Mouse (Mus musculus) limb, embryonic 15.5 days (tissue): ENCODE measurements around the gene 1600015I10Rik. TPM values are rescaled to one million over a fixed set of nuclear protein-coding genes. Genes with fewer than 3 reads are reported as not detected.
"Not testable (repeated sequence)": the region's sequence is repeated elsewhere in the genome, so short reads cannot be mapped to it uniquely, and the experiment has no call there.

Experiments
- ATAC-seq: fragments of 200-750 bp; cut with Nextera tagmentation; 2 replicates; pipeline ENCODE4 v1.8.0; 2017; ENCODE audit warnings: low read depth, moderate TSS enrichment; ENCODE audit not compliant: insufficient number of reproducible peaks, low FRiP score, low TSS enrichment
- H3K27ac ChIP-seq: fragments of 300-500 bp; sonication (generic); 2 replicates; pipeline ENCODE4 v1.5.1; 2015; ENCODE audit warnings: moderate library complexity, mild to moderate bottlenecking, inconsistent platforms
- H3K27me3 ChIP-seq: fragments of 300-500 bp; sonication (generic); 2 replicates; pipeline ENCODE4 v1.6.1; 2015; ENCODE audit warnings: inconsistent platforms
- H3K36me3 ChIP-seq: fragments of 300-500 bp; sonication (generic); 2 replicates; pipeline ENCODE4 v1.6.1; 2015; ENCODE audit warnings: inconsistent platforms
- H3K4me1 ChIP-seq: fragments of 300-500 bp; sonication (generic); 2 replicates; pipeline ENCODE4 v1.6.1; 2015; ENCODE audit warnings: inconsistent platforms
- H3K4me2 ChIP-seq: fragments of 300-500 bp; sonication (generic); 2 replicates; pipeline ENCODE4 v1.6.1; 2015; ENCODE audit warnings: mild to moderate bottlenecking, inconsistent platforms
- H3K4me3 ChIP-seq: fragments of 300-500 bp; sonication (generic); 2 replicates; pipeline ENCODE4 v1.5.1; 2015; ENCODE audit warnings: mild to moderate bottlenecking, inconsistent platforms
- H3K9ac ChIP-seq: fragments of 300-500 bp; sonication (generic); 2 replicates; pipeline ENCODE4 v1.6.1; 2015; ENCODE audit warnings: inconsistent platforms
- H3K9me3 ChIP-seq: fragments of 300-500 bp; sonication (generic); 2 replicates; pipeline ENCODE4 v1.6.1; 2016; ENCODE audit warnings: inconsistent platforms
- WGBS: fragments of 180-500 bp; shearing (Covaris S2); methylation state at CpG from one replicate; pipeline ENCODE4 v1.1.7; 2015; 5-methylcytosine and 5-hydroxymethylcytosine counted together
- polyA plus RNA-seq: library from polyadenylated mRNA; unstranded; fragments of >200 nt; fragmentation: Nextera tagmentation; extraction: Ambion mirVana; gene quantifications from 2 replicates; pipeline ENCODE4 v1.2.1, GENCODE M21; 2015

Gene 1600015I10Rik
- polyA plus RNA-seq, 1 experiment from 2014 or later = 0.05 TPM

DNA sequence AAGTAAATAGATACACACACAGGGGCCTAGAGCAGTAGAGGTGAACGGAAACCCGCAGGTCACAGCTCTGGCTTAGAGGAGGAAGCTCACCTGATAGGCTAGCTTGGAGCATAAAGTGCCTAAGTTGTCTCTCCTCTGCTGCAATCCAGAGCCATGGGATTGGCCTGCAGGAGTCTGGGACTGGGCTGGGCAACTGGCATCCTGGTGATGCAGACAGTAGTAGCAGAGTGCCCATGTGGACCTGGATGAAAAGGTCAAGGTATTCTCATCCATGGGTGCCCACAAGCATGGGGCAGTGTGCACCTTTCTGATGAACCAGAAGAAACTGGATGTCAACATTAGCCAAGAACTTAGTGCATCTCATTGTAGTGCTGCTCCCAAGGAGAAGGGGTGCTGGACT lies 16.1 kb upstream of the 1600015I10Rik start:
- 90% methylated on average over 2 of the region's 2 CpGs for WGBS
- Histone ChIP-seq H3K27ac (no peak overlapping the region), H3K4me1 (no peaks in the 10 kb centered on the region), H3K4me3 (no peak overlapping the region), H3K9me3 (no peaks in the 10 kb centered on the region), H3K4me2 (no peak overlapping the region), H3K36me3 (no peaks in the 10 kb centered on the region), H3K27me3 (no peaks in the 10 kb centered on the region), H3K9ac (no peak overlapping the region)
- ATAC-seq = no peak

DNA sequence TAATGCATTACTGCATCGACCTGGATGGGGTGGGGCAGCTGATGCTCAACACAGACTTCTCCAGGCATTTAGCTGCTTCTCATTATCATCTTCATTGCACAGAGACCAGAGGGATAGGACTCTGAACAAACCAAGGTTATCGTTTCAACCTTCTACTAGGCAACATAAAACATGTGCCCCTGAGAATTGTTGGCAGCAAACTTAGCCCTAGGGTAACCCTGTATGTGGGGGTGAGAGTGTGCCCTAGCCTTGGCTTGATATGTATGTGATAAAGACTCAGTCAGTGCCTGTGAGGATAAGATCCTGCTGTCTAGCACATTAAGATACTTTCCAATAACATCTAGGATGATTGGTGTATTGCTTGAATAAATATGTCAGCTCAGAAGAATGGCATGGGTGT lies 19.9 kb downstream of the 1600015I10Rik start:
- 61% methylated on average over 2 of the region's 2 CpGs for WGBS

DNA sequence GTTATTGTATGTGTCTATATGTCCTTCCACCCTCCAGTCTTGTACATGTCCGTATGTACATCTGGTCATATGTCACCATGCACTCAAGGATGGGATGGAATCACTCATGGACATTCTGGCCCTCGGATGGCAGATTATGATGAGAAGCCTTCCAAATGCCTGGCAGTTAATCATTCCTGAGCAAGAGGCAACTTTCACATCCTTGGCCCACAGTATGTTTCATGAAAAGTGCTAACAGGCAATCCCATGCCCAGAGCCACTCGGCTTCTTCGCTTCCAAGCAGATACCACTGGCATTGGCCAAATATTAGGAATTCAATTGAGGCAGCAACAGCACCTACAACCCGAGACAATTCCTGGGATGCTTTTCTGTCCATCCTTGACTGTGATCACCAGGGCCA lies 21.0 kb downstream of the 1600015I10Rik start:
- WGBS = 87% methylated on average over 5 of the region's 5 CpGs
- Histone ChIP-seq H3K36me3 (no peaks in the 10 kb centered on the region), H3K4me2 (no peak overlapping the region), H3K9ac (no peak overlapping the region), H3K27me3 (no peaks in the 10 kb centered on the region), H3K9me3 (no peaks in the 10 kb centered on the region), H3K4me1 (no peaks in the 10 kb centered on the region), H3K4me3 (no peak overlapping the region), H3K27ac (no peak overlapping the region)
- ATAC-seq = no peak

More for the DNA sequence above, 19.9 kb downstream of the 1600015I10Rik start:
- H3K9me3 ChIP-seq = no peaks in the 10 kb centered on the region
- H3K27ac ChIP-seq = no peak overlapping the region
- H3K4me2 ChIP-seq = no peak overlapping the region
- H3K9ac ChIP-seq = no peak overlapping the region
- no peaks in the 10 kb centered on the region for H3K4me1 ChIP-seq
- H3K36me3 ChIP-seq = no peaks in the 10 kb centered on the region
- ATAC-seq = no peak
- no peaks in the 10 kb centered on the region for H3K27me3 ChIP-seq
- H3K4me3 ChIP-seq = no peak overlapping the region

DNA sequence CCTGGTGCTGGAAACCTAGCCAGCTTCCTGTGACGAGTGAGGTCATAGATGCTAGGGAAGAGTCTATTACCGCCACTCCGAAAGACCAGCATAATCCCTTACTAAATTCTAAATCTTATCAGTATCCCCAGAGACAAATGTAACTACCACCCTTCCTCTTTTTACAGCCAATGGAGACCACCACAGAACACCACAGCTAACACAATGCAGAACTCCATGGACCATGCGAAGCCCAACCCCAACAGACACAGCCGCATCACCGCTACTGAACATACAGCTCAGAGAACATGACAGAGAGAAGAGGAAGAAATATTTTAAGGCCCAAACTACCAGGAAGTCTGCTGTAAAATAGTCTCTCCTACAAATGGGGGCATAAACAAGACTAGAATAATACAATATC lies 21.9 kb downstream of the 1600015I10Rik start:
- Histone ChIP-seq H3K9me3 (no peaks in the 10 kb centered on the region), H3K4me1 (no peaks in the 10 kb centered on the region), H3K36me3 (no peaks in the 10 kb centered on the region), H3K4me2 (no peak overlapping the region), H3K27me3 (no peaks in the 10 kb centered on the region), H3K27ac (no peak overlapping the region), H3K9ac (no peak overlapping the region), H3K4me3 (no peak overlapping the region)
- no peak for ATAC-seq
- WGBS = 87% methylated on average over 6 of the region's 6 CpGs

DNA sequence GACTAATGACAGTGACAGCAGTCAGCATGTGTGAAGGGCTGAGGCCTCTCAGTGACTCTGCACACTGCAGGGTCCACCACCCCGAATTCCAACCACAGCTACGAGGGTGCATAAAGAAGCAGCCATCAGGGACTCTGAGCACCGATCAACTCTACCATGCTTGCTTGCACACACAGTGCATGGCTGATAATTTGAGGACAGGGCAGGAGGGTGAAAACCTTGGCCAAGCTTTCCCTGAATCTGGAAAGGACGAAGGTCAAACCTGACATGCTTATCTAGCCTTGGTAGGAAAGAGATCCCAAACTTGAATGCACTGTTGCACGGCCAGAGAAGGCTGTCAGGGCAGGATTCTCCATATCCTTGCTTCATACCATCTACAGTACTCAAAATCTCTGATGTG lies 23.5 kb downstream of the 1600015I10Rik start:
- H3K27ac ChIP-seq = no peak overlapping the region
- no peak overlapping the region for H3K4me2 ChIP-seq
- H3K36me3 ChIP-seq = no peaks in the 10 kb centered on the region
- no peaks in the 10 kb centered on the region for H3K4me1 ChIP-seq
- no peak overlapping the region for H3K9ac ChIP-seq
- no peaks in the 10 kb centered on the region for H3K9me3 ChIP-seq
- H3K27me3 ChIP-seq = no peaks in the 10 kb centered on the region
- no peak for ATAC-seq
- no peak overlapping the region for H3K4me3 ChIP-seq
- 84% methylated on average over 5 of the region's 5 CpGs for WGBS

DNA sequence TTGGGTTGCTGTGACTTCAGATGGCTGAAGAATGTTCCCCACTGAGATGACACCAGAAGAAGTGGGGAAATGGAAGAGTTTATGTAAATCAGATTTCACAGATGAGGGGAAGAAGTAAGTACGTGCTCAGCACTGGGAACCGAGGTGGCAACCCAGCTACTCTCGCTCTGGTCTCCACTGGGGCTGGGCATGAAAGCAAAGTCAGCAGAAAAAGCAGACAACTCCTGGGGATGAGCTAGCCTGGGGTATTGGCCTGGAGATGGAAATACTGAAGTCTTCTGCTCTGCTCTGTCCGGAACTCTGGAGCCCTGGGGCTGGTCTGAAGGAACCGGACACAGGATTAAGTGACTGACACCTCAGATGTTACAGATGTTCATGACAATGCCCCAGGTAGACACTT lies 24.5 kb downstream of the 1600015I10Rik start:
- H3K27me3 ChIP-seq = no peaks in the 10 kb centered on the region
- H3K4me3 ChIP-seq = no peak overlapping the region
- no peak overlapping the region for H3K4me2 ChIP-seq
- no peaks in the 10 kb centered on the region for H3K9me3 ChIP-seq
- 84% methylated on average over 5 of the region's 5 CpGs for WGBS
- H3K27ac ChIP-seq = no peak overlapping the region
- ATAC-seq = no peak
- H3K36me3 ChIP-seq = no peaks in the 10 kb centered on the region
- H3K4me1 ChIP-seq = no peaks in the 10 kb centered on the region
- H3K9ac ChIP-seq = no peak overlapping the region

DNA sequence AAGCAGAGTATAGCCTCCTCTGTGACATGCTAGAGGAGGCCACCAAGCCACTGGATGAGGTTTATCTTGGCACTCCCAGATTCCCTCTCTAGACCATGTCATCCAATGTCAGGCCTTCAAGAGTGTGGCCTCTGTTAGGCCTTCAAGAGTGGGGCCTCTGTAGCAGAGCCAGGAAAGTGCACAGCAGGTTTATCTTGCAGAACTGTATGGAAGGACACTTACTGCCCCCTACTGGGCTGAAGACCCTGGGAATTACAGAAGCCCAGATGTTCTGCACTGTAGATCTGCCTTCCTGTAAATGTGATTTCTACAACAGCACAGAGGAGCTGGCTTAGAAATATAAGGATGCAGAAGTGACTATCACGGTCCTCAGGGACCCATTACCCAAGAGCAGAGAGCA lies 25.3 kb downstream of the 1600015I10Rik start:
- Histone ChIP-seq H3K9me3 (no peaks in the 10 kb centered on the region), H3K27ac (no peak overlapping the region), H3K36me3 (no peaks in the 10 kb centered on the region), H3K27me3 (no peaks in the 10 kb centered on the region), H3K4me2 (no peak overlapping the region), H3K9ac (no peak overlapping the region), H3K4me1 (no peaks in the 10 kb centered on the region), H3K4me3 (no peak overlapping the region)
- 39% methylated on average over 1 of the region's 1 CpGs for WGBS
- ATAC-seq = no peak

DNA sequence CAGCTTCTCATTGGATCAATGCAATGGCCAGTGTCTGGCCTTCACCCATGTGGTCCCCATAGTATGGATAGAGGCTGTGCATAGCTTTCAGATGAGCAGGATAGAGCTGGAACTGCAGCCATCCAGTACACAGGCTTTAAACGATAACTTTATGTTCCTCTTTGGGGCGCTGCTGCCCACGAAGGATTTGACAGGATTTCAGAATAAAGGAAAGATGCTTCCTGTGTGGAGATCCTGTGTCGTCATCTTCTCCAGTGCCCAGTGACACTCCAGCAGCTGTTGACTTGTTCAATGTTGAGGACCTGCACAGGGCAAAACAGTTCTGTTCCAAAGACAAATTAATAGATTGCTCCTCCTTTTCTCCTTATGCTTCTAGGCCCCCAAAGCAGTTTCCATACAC lies 27.1 kb downstream of the 1600015I10Rik start:
- H3K27ac ChIP-seq = no peak overlapping the region
- no peak for ATAC-seq
- H3K4me3 ChIP-seq = no peak overlapping the region
- H3K36me3 ChIP-seq = no peaks in the 10 kb centered on the region
- H3K27me3 ChIP-seq = no peaks in the 10 kb centered on the region
- H3K4me1 ChIP-seq = no peaks in the 10 kb centered on the region
- H3K9me3 ChIP-seq = no peaks in the 10 kb centered on the region
- no peak overlapping the region for H3K4me2 ChIP-seq
- WGBS = 85% methylated on average over 4 of the region's 4 CpGs
- no peak overlapping the region for H3K9ac ChIP-seq

DNA sequence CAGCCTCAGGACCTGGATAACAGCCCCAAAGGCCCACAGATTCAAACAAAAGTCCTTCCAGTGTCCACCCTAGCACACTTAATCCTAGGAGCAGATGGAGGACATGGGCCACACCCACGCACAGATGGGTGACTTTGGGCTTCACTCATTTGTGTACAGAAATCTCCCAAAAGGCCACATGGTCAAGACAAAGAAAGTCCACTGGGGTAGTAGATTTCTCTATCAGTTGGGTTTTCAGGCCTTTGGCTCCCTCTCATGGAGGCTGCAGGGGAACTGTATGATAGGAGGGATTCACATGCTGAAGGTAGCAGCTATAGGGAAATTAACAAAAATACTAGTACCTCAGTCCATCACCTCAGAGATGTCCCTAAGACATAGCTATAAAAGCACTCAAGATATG lies 28.4 kb downstream of the 1600015I10Rik start:
- H3K9me3 ChIP-seq = no peaks in the 10 kb centered on the region
- no peaks in the 10 kb centered on the region for H3K4me1 ChIP-seq
- H3K27ac ChIP-seq = no peak overlapping the region
- no peak overlapping the region for H3K9ac ChIP-seq
- ATAC-seq = no peak
- no peak overlapping the region for H3K4me2 ChIP-seq
- 75% methylated on average over 1 of the region's 1 CpGs for WGBS
- no peaks in the 10 kb centered on the region for H3K27me3 ChIP-seq
- H3K4me3 ChIP-seq = no peak overlapping the region
- H3K36me3 ChIP-seq = no peaks in the 10 kb centered on the region

DNA sequence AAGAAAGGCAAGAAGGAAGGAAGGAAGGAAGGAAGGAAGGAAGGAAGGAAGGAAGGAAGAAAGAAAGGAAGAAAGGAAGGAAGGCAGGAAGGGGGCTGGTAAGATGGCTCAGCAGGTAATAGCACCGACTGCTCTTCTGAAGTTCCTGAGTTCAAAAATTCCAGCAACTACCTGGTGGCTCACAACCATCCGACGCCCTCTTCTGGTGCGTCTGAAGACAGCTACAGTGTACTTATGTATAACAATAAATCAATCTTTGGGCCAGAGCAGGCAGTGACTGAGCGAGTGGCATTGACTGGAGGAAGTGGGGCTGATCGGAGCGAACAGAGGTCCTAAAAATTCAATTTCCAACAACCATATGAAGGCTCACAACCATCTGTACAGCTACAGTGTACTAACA lies 29.5 kb downstream of the 1600015I10Rik start:
- not testable (repeated sequence) for H3K4me3 ChIP-seq, H3K27ac ChIP-seq, H3K4me2 ChIP-seq, H3K9ac ChIP-seq, H3K27me3 ChIP-seq, H3K9me3 ChIP-seq, ATAC-seq, H3K4me1 ChIP-seq, H3K36me3 ChIP-seq
- WGBS = 25% methylated on average over 7 of the region's 7 CpGs

DNA sequence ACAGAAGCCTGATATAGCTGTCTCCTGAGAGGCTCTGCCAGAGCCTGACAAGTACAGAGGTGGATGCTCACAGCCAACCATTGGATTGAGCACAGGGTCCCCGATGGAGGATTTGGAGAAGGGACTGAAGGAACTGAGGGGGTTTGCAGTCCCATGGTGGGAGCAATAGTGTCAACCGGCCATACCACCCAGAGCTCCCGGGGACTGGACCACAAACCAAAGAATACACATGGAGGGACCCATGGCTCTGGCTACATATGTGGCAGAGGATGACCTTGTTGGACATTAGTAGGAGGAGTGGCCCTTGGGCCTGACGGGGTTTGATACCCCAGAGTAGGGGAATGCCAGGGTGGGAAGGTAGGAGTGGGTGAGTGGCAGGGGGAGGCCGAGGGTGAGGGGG lies 37.0 kb downstream of the 1600015I10Rik start:
- H3K36me3 ChIP-seq, H3K27ac ChIP-seq, H3K4me1 ChIP-seq, H3K9me3 ChIP-seq, H3K4me2 ChIP-seq, H3K4me3 ChIP-seq, H3K27me3 ChIP-seq, H3K9ac ChIP-seq, ATAC-seq: not testable (repeated sequence)
- 80% methylated on average over 5 of the region's 5 CpGs for WGBS

DNA sequence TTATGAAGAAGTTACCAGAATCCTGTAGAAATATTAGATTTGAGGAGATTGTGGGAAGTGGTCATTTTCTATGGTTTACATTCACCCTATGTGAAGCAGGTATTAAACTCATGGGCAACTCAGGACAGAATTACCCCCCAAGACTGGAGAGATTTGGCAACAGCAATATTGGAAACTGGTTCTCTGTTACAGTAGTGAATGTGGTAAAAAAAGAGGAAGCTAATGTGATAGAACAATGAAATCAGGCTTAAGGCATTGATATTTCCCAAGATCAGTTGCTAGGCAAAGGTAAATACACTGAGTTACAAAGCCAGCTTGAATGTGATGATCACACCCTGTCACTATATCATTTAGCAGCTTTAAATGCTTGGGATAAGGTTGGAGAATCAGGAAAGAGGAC lies 38.2 kb downstream of the 1600015I10Rik start:
- H3K27me3 ChIP-seq = no peaks in the 10 kb centered on the region
- ATAC-seq = no peak

DNA sequence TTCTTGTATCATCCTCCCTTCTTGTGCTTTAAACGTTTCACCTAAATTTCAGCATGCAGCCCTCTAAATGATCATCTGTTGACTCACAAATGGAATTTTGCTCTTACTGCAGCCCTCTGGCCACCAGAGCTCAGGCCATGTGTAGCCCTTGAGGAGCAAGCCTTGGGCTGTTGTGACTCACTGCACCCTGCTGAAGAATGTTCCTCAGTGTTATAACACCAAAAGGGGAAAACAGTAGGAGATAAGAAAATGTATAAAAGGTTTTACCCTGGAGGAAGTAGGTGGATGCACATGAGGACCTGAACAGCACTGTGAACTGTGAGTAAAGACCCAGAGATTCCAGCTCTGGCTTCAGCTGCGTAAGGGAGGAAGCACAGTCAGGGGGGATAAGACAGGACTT lies 45.0 kb downstream of the 1600015I10Rik start, which contains the start of gene Doxl2:
Gene Doxl2 (plus strand): TSS at position 301 of the 400 bp plus-strand sequence.
- 71% methylated on average over 2 of the region's 2 CpGs for WGBS
- H3K4me3 ChIP-seq = no peak within 1 kb of the TSS
- H3K27ac ChIP-seq = no peak within 1 kb of the TSS
- H3K9ac ChIP-seq = no peak within 1 kb of the TSS
- ATAC-seq = no peak
- no peaks in the 10 kb centered on the region for H3K27me3 ChIP-seq
- no peaks in the 10 kb centered on the region for H3K36me3 ChIP-seq
- H3K9me3 ChIP-seq = no peaks in the 10 kb centered on the region
- H3K4me1 ChIP-seq = no peaks in the 10 kb centered on the region
- no peak within 1 kb of the TSS for H3K4me2 ChIP-seq

More for the DNA sequence above, 38.2 kb downstream of the 1600015I10Rik start:
- Histone ChIP-seq H3K4me1 (no peaks in the 10 kb centered on the region), H3K9me3 (no peaks in the 10 kb centered on the region), H3K36me3 (no peaks in the 10 kb centered on the region), H3K9ac (no peak overlapping the region), H3K4me3 (no peak overlapping the region), H3K4me2 (no peak overlapping the region), H3K27ac (no peak overlapping the region)
